Mouse (Mus musculus): ENCODE data around the gene Lrch1.

Gene Lrch1

DNA sequence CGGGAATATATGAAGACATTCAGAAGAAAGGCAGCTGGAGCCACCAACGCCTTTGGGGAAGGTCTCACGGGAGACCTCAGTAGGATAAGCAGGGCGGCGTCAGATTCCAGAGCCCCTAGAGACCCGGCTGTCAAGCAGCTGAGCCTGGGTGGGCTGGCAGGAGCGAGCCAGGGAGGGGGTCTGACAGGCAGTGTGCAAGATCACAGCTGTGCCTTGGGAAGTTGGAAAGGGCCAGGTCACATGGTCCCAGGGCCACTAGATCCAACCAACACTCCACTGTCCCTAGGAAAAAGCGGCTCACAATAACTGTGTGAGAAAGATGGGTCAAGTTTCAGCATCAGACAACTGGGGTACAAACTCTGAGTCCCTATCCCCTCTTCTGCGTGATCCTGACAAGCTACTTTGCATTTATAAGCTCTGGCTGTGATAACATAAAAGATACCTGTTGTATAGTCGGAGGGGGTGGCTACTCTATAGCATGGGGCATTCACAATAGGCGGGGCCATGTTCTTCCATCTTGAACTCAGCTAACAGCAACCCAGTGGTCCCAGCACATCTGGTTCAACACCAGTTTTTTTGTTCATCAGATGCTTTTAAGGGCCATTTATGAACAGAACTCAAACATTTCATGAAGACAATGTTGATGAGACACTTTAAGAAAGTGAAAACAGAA, 20.6 kb downstream of the Lrch1 start:
- in situ Hi-C loops (cut with MboI, MseI) = loop anchor here in 1 of 2 experiments (10.0 kb wide), 1 partner anchor 68 kb away; no protein-coding TSS in a partner anchor

DNA sequence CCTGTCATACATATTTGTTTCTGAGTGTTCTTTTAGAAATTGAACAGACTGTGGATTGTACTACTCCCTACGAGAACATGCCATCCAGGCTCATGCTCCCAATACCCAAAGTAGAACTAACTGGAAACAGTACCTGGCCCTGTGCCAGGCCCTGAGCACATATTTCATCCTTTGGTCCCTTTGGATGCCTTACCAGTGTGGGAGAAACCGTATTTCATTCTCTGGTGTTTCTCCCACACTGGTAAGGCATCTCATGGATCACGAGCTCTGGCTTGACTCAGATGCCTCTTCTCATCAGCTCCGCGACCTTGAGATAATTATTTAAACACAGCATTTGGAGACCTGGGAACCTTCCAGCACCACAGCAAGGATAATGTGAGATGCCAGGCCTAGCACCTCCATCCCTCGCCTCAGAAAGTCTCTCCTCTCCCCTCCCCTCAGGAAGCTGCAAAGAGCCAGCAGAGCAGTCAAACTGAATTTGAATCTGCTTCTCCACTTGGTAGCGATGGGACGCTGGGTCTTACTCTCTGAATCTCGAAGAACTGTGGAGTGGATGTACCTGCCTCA, 21.6 kb downstream of the Lrch1 start:
- in situ Hi-C loops (cut with MboI, MseI) = loop anchor here in 1 of 2 experiments (10.0 kb wide), 1 partner anchor 69 kb away; no protein-coding TSS in a partner anchor

GRCm38 (mm10) chr14:74924521-74924920, 23.2 kb downstream of the Lrch1 start:
- in situ Hi-C loops (cut with MboI, MseI) = loop anchor here in 1 of 2 experiments (10.0 kb wide), 1 partner anchor 70 kb away; no protein-coding TSS in a partner anchor

- in situ Hi-C loops (cut with MboI, MseI) = loop anchor here in 1 of 2 experiments (10.0 kb wide), 1 partner anchor 71 kb away; no protein-coding TSS in a partner anchor
Observed at GRCm38 (mm10) chr14:74924031-74924430, 23.6 kb downstream of the Lrch1 start.

- in situ Hi-C loops (cut with MboI, MseI) = loop anchor here in 1 of 2 experiments (10.0 kb wide), 1 partner anchor 73 kb away; no protein-coding TSS in a partner anchor
Observed at GRCm38 (mm10) chr14:74922039-74922736, 25.5 kb downstream of the Lrch1 start.

DNA sequence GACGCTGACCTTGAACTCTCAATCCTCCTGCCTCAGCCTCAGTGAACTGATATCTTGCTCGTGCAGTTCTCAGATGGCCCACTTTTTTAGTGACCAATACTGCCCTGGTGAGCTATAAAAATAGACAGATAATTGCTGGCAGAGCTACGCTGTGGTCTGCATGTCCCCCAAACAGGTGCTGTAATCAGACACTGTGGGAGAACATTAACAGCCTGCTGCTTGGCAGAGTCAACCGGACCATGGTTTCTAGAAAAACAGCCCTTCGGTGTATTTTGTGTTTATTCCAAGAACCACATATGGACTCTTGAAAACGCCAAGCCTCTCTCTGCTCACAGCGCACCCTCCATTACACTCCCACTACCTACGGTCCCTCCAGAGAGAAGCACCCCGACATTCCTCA, 26.2 kb downstream of the Lrch1 start:
- in situ Hi-C loops (cut with MboI, MseI) = loop anchor here in 1 of 2 experiments (10.0 kb wide), 1 partner anchor 73 kb away; no protein-coding TSS in a partner anchor

GRCm38 (mm10) chr14:74919132-74919531, 28.5 kb downstream of the Lrch1 start:
- in situ Hi-C loops (cut with MboI, MseI) = no loop called here

GRCm38 (mm10) chr14:74918521-74919103, 29.1 kb downstream of the Lrch1 start:
- in situ Hi-C loops (cut with MboI, MseI) = no loop called here

DNA sequence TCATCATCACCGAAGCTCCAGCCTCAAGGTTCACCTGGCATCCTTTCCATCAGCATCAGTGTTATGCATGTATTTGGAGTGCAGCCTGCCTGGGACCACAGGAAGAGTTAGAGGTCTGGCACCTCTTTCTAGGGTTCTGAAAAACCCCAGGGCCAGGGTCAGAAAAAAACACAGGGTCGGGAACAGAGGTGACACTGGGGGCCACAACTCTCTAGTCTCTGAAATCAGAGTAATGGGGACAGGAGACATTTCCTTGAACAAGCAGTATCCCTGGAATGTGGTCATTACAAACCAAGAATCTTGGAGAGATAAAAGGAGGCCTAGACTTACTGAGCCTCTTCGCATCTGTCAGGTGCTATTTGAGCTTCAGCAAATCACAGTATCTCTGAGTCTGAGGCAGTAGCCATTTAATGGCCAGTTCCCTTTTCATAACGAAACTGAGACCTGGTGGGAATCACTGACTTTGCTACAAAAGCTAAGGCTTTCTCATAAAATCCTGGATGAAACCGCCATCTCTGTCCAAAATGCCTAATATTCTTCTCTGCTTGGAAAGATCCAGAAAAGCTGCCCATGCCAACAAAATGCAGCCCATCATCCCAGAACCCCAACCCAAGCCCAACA, 30.1 kb downstream of the Lrch1 start:
- in situ Hi-C loops (cut with MboI, MseI) = no loop called here

DNA sequence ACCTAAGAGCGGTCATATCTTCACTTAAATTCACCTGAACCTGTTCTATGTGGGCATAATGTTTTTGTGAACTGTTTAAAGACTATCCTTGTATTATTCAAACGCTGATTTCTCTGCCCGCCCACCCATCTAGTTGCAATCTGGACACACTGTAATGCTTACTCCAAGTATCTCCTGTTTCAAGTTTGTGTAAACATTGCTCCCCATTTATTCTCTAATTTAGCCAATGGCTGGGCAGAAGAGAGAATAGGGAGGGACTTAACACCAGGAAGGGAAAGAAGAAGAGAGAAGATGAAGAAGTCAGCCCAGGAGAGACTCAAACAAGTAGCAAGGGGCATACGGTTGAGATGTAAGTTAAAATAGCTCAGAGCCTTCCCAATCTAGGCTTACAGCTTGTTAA, 31.0 kb downstream of the Lrch1 start:
- in situ Hi-C loops (cut with MboI, MseI) = no loop called here

DNA sequence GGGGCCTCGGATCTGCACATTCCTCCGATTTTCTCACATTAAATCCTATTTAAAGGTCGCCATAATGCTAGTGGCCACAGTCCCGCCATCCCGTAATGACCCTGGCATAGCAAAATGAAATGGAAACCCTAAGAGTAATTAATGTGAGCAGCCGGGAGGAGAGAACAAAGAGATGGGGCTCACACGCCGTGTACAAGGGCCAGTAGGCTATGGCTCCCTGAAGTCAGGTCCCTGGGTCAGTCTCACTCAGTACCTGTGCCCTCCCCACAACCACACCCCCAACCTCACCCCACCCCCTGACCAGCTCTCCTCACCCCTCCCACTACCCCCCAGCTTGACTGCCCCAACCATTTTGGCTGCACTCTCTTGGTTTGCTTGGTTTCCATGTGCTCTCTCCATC, 31.6 kb downstream of the Lrch1 start:
- in situ Hi-C loops (cut with MboI, MseI) = no loop called here

DNA sequence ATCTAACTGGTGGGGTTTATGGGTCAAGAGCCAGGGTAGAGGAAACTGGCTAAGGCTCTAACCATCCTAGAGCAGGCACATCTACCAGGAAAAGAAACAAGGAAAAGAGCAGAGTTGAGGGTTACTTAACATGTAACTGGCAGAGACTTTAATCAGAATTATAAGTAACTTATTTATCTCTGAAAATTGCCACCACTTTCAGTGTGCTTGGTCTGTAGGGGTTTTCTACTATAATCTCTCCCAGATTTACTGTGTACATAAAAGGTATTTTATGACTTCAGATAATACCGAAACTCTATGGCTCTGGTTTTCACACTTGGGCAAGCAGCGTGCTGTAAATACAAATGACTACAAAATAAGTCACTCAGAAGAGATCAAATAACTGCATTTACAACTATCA, 32.0 kb downstream of the Lrch1 start:
- in situ Hi-C loops (cut with MboI, MseI) = no loop called here

DNA sequence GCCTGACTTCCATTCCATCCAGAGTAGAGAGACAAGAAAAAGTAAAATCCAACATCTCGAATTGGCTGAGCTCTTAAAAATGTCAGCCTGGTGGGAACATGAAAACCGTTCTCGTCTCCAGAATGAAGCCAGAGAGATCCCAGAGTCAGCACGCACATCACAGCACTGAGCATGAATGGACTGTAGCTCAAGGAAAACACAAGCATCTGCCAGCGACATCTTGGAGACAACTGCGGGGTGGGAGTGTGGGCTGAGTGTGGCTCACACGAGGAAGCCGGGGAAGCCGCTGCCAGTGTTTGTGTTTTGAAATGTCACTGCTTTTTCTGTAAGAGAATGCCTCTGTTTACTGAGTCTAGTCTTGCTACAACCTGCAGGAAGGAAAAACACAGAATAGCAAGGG, 32.7 kb downstream of the Lrch1 start:
- in situ Hi-C loops (cut with MboI, MseI) = no loop called here

- in situ Hi-C loops (cut with MboI, MseI) = no loop called here
Observed at GRCm38 (mm10) chr14:74913381-74914230, 34.1 kb downstream of the Lrch1 start.

DNA sequence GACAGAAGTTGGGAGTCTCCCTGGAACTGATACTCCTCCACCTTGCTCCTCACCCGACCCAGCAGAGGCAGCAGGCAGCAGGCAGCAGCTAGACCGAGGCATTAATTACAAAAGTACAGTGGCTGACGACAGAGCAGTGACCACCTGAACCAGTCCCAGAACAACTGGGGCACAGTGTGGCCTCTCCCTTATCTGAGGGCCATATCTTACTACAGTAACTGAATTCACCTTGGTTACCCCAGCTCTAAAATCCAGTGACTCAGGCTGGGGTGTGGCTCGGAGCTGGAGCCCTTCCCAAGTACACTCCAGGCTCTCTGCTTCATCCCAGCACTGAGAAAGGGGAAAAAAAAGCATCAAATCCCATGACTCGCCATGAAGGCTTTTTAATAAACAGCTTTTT, 37.3 kb downstream of the Lrch1 start:
- in situ Hi-C loops (cut with MboI, MseI) = no loop called here

- in situ Hi-C loops (cut with MboI, MseI) = no loop called here
Observed at GRCm38 (mm10) chr14:74909021-74909420, 38.7 kb downstream of the Lrch1 start.

GRCm38 (mm10) chr14:74908250-74908649, 39.4 kb downstream of the Lrch1 start:
- in situ Hi-C loops (cut with MboI, MseI) = no loop called here

DNA sequence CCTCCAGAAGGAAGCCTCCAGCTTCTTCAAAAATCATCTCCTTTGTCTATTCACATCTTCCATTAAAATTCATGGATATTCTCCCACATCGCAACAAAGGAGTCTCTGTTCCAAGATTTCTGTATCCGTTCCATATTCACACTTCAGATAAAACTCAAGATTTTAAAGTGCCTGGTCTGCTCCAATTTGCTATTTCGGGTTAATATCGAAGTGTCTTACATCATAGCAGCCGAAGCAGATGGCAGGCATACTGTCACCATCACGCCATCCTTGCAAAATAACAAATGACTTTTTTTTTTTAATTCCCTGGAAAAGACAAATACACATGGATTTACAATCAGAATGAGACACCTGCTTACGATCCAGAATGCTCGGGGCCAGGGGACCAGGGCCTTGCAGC, 40.0 kb downstream of the Lrch1 start:
- in situ Hi-C loops (cut with MboI, MseI) = no loop called here

GRCm38 (mm10) chr14:74905990-74906389, 41.7 kb downstream of the Lrch1 start:
- in situ Hi-C loops (cut with MboI, MseI) = no loop called here

GRCm38 (mm10) chr14:74904442-74904841, 43.2 kb downstream of the Lrch1 start:
- in situ Hi-C loops (cut with MboI, MseI) = no loop called here

- in situ Hi-C loops (cut with MboI, MseI) = no loop called here
Observed at GRCm38 (mm10) chr14:74903047-74903446, 44.6 kb downstream of the Lrch1 start.

Data from T-helper 17 cell (primary cell).